Mouse (Mus musculus) Patski (cell line): ENCODE measurements around the gene Tppp. TPM values are rescaled to one million over a fixed set of nuclear protein-coding genes. Genes with fewer than 3 reads are reported as not detected.
A peak's percentile ranks its signal among the peaks of the same experiment; 100 is the strongest.

ENCODE experiments used
- ATAC-seq: fragments of 100-300 bp; one replicate; pipeline ENCODE4 v1.8.0; 2021
- CTCF ChIA-PET: fragments of 350-600 bp; sonication (Branson Sonifier 250); formaldehyde crosslinking; loops from one replicate; lab custom pipeline; 2022; ENCODE audit warnings: inconsistent platforms; lab: Charles Lee
- POLR2A ChIA-PET: fragments of 350-600 bp; sonication (Branson Sonifier 250); formaldehyde crosslinking; loops from one replicate; lab custom pipeline; 2022; ENCODE audit warnings: antibody characterized with exemption, inconsistent platforms; lab: Charles Lee
- DNase-seq: peaks from one replicate; pipeline ENCODE4 v3.0.0-alpha.2; 2011; ENCODE audit warnings: low read depth, low spot score
- H3K27me3 ChIP-seq: fragments of 371-371 bp; one replicate; pipeline ENCODE4 v1.5.1; 2021
- CTCF ChIP-seq: fragments of 100-300 bp; IDR thresholded peaks from one replicate; pipeline ENCODE4 v1.5.1; 2021
- in situ Hi-C: fragments of 300-500 bp; cut with MboI; formaldehyde crosslinking; loops from 3 replicates; pipeline ENCODE4 v1.11.1; 2018; ENCODE audit warnings: low pct_unique_long_range_greater_than_20kb, mixed read lengths
- polyA plus RNA-seq: library from polyadenylated mRNA; unstranded; gene quantifications from one replicate; pipeline ENCODE4 v1.2.3, GENCODE M21; 2021

Gene Tppp
- polyA plus RNA-seq = 0.08 TPM

DNA sequence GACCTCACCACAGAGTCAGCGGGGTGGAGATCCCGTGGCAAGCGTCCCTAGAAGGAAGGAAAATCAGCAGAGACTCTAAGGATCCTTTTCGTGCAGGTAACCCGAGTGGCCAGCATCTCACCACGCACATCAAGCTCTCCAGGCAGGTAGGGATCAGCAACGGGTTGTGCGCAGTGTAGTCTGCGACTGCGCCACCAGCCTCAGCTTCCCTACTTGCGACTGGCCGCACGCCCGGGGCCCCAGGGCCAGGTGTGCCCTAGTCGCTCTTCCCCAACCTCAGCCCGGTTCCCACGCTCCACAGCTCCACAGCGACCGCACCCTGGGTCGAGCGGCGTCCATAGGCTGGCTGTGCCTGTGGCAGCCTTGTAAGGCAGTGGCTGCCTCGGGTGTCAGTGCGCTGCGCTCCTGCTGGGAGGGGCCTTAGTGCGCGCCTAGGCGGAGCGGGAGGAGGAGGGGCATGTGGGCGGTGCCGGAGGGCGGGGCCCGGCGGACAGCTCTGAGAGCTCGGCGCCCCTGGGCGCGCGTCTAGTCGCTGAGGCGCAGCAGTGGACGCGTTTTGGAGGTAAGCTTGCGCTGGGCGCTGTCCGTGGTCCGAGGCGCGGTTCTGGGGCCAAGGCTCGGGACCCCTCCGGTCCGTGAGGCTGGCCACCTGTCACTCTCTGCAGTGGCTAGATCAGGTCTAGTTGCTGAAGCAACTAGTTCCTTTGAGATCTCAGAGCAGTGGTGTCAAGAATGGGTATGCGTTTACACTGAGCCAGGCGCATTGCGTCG is at the start of gene Tppp:
Gene Tppp (plus strand): TSS at position 460 of the 771 bp plus-strand sequence.
- in situ Hi-C loops = no loop called here
- DNase-seq (peak; percentile 13), ATAC-seq (peak; percentile 82)
- peaks cover 42% of the 10 kb centered on the region for H3K27me3 ChIP-seq
- ChIA-PET CTCF (no interaction called here), POLR2A (no interaction called here)
- TF ChIP-seq CTCF = no peak

DNA sequence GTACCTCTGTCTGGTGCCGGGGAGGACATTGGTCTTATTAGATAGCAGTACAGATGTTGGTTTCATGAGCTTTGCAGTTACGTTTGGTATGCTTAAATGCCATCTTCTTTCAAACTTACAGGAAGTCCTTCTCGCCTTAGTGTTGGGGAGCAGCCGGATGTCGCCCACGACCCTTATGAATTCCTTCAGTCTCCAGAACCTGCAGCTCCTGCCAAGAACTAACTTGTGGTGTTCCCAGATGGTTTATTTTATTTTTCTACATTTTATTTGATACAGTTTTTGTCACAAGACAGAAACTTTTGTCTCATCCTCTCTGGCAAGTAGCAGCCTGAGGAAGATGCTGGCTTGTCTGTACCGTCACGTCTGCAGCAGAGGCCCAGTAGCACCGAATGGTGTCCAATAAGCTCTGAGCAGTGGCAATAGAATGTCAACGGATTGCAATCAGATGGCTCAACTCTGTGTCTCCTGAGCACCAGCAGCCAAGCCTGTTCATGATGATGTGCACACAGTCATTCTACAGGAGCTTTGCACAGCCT is 49.0 kb upstream of the Tppp start:
- POLR2A ChIA-PET = no interaction called here
- in situ Hi-C loops = no loop called here
- no peak for ATAC-seq
- TF ChIP-seq CTCF = no peak
- CTCF ChIA-PET = interaction anchor here (1.9 kb wide), 1 partner anchor 11 kb away, joined by 6 read pairs; no protein-coding TSS in a partner anchor
- no peak for DNase-seq
- H3K27me3 ChIP-seq = no peaks in the 10 kb centered on the region

DNA sequence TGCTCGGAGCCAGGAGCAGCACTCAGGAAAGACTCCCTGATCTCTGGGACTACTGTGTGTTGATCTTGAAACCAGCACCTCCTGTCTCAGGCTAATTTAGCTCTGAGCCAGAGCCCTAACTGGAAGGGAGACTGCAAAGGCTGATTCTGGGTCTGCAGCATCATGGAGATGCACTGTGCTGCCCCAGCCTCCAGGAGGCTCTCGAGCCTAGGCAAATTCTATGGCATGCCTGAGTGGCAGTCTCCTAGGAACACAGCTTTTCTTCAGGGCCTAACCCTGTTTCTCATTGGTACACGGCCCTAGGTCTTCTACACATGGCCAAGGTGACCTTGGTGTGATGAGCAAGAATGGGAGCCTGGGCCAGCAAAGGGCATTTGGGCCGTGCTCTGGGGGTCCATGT is 48.0 kb upstream of the Tppp start:
- in situ Hi-C loops = no loop called here
- CTCF ChIA-PET = interaction anchor here (1.9 kb wide), 1 partner anchor 10 kb away, joined by 6 read pairs; no protein-coding TSS in a partner anchor
- TF ChIP-seq CTCF = no peak
- no peaks in the 10 kb centered on the region for H3K27me3 ChIP-seq
- POLR2A ChIA-PET = no interaction called here
- ATAC-seq (no peak), DNase-seq (no peak)

DNA sequence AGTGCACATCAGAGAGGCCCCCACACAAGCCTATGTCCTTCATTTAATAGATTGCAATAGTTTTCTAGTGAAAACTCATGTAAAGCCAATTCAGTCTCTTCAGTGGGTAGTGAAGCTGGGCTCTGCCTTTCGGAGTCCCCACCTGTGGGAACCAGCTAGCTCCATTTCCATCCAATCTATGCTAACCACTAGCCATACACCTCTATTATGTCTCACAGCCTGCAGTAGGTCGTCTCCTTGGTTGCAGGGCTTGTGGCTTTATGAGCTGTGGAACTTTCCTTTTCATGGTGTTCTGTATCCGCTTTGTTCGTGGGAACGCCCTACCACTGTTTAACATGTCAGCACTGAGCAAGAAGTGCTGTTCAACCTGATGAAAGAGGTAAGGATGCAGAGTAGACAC is 45.7 kb upstream of the Tppp start, which contains the start of gene Zdhhc11:
Gene Zdhhc11 (plus strand): TSS at position 301 of the 400 bp plus-strand sequence.
- no peaks in the 10 kb centered on the region for H3K27me3 ChIP-seq
- in situ Hi-C loops = no loop called here
- no peak for TF ChIP-seq CTCF
- ChIA-PET CTCF (no interaction called here), POLR2A (no interaction called here)
- ATAC-seq (no peak), DNase-seq (no peak)

DNA sequence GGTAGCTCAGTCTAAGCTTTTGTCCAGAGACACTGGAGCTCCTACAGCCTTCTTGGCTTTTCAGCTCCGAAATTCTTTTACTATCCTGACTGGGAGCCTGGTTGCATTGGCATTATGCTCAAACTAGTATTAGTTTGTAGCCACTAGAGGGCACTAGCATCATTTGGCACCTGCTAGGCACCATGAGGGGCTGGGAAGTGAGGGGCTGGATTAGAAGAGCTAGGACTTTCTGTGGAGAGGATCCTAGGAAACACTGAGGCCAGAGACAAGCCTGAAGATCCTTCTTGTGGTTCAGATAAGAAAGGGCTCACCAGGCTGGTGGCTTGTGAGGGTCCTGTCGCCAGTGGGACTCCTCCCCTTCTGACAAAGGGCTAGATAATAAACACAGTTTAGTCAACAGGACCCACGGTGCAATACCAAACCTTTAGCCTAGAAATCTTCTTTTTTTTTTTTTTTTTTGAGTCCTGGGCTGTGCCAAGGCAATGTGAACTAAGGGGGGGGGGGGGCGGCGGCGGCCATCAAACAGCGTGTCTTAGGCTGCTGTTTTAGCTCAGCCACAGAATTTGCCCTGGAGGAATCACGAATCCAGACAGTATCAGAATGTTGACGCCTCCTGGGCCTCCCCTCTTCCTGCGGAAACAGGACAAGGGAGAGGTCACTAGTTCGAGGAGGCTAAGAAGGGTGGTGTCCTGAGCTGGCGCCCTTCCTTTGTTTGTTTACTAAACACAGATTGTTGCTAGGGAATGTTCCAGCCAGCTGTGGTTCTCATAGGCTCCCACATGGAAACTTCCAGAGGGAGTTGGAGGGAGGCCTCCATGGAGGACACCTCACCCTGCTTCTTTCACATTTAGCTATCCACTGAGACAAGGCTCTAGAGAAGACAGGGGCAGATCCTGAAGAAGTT is 38.4 kb upstream of the Tppp start:
- no peak for DNase-seq
- peak; percentile 78 for TF ChIP-seq CTCF
- ATAC-seq = peak; percentile 54
- in situ Hi-C loops = loop anchor here (5.0 kb wide), 1 partner anchor 332 kb away; no protein-coding TSS in a partner anchor
- POLR2A ChIA-PET = interaction anchor here (0.7 kb wide), 1 partner anchor 23 kb away, joined by 3 read pairs; no protein-coding TSS in a partner anchor
- no peaks in the 10 kb centered on the region for H3K27me3 ChIP-seq
- CTCF ChIA-PET = interaction anchor here (0.7 to 2.0 kb wide), 20 partner anchors 9 to 330 kb away, joined by 3 to 10 read pairs (median 4); no protein-coding TSS in a partner anchor

DNA sequence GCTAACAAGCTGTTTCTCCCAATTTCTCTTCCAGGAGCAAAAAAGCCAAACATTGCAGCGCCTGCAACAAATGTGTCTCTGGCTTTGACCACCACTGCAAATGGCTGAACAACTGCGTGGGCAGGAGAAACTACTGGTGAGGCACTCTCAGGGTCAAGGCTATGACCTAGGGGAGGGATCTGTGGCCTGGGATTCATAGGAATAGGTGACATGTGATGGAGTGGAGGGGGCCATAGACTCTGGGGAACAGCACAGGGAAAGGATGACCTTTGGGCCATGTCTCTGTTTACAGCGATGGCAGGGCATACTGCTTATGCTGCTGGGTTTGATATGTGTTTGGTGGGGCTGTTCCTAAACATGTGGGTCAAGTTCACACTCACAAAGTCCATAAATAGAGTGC is 34.7 kb upstream of the Tppp start:
- DNase-seq (no peak), ATAC-seq (no peak)
- peaks cover 5% of the 10 kb centered on the region for H3K27me3 ChIP-seq
- POLR2A ChIA-PET = no interaction called here
- TF ChIP-seq CTCF = no peak
- in situ Hi-C loops = loop anchor here (5.0 kb wide), 1 partner anchor 328 kb away; no protein-coding TSS in a partner anchor
- CTCF ChIA-PET = no interaction called here

DNA sequence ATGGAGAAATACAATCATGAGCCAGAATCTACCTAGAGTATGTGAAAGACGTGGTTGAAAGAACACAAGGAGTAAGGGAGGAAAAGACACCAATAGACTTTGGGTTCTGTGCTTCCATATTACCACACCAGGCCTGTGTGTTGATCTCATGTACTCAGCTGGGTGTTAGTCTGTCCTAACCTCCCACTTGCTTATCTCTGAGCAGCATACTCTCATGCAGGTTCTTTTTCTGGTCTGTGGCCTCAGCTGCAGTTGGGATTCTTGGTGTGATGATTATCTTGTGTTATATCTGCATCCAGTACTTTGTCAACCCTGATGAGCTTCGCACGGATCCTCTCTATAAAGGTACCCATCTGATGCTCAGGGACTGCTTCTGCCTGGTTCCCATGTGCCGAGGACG is 32.3 kb upstream of the Tppp start:
- no peak for TF ChIP-seq CTCF
- in situ Hi-C loops = no loop called here
- H3K27me3 ChIP-seq = peaks cover 12% of the 10 kb centered on the region
- no peak for DNase-seq
- no peak for ATAC-seq
- CTCF ChIA-PET = no interaction called here
- POLR2A ChIA-PET = no interaction called here

DNA sequence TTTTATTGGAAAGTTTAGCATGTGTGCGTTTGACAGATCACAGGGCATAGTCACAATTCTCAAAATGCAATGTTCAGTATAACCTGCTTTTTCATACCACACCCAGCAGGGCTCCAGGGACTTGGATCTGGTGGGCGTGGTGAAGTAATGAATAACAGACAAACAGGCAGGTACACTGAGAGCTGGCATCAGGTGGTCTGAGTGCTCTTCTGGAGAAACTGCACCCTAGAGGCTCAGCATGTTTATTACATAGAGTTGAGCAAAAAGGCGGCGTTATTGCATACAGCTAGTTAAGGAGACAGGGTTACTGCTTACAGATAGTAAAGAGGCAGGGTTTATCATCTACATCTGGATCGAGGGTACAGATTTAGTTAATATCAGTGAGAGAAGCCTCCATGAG is 18.9 kb upstream of the Tppp start:
- in situ Hi-C loops = no loop called here
- DNase-seq = no peak
- CTCF ChIA-PET = interaction anchor here (1.4 kb wide), 1 partner anchor 21 kb away, joined by 3 read pairs; no protein-coding TSS in a partner anchor
- peaks cover 32% of the 10 kb centered on the region for H3K27me3 ChIP-seq
- no peak for TF ChIP-seq CTCF
- POLR2A ChIA-PET = no interaction called here
- no peak for ATAC-seq

DNA sequence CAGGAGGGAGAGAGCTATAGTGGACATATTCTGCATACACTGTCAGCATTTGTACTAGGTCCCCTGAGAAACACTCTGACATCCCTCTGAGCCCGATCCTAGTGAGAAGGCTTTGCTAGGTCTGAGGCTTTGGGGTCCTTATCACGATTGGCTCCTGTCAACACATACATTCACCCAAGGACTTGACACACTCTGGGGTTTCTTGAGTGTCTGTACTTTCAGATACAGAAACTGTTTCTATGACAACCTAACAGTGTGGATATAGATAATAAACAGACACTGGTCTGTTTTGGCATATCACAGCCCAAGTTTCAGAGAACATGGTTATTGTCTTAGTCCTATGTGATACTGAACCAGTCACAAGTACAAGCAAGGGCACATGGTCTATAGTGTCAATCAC is 18.4 kb upstream of the Tppp start:
- in situ Hi-C loops = no loop called here
- DNase-seq = no peak
- no peak for TF ChIP-seq CTCF
- CTCF ChIA-PET = interaction anchor here (1.4 kb wide), 1 partner anchor 21 kb away, joined by 3 read pairs; no protein-coding TSS in a partner anchor
- POLR2A ChIA-PET = no interaction called here
- no peak for ATAC-seq
- H3K27me3 ChIP-seq = peaks cover 35% of the 10 kb centered on the region

DNA sequence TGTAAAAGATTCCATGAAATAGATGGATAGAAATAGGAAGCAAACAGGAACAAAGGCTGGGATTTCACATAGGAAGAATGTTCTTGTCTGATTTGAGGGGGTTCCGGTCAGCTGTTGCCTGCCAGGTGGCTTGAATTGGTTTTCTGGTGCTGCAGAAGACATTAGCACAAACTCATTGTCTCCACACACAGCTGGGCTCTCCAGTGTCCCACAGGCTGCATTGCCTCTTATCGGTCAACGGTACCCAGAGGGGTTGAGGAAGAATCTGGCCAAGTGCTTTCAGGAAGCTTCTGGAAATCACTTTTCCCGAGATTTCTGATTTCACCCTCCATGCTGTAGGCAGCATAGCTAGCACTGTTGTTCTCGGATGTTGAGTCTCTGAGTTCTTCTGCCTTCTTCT is 17.9 kb upstream of the Tppp start:
- no peak for DNase-seq
- in situ Hi-C loops = no loop called here

More for the DNA sequence above, 17.9 kb upstream of the Tppp start:
- no peak for ATAC-seq
- H3K27me3 ChIP-seq = peaks cover 35% of the 10 kb centered on the region
- ChIA-PET CTCF (interaction anchor here (1.4 kb wide), 1 partner anchor 21 kb away, joined by 3 read pairs; no protein-coding TSS in a partner anchor), POLR2A (no interaction called here)
- no peak for TF ChIP-seq CTCF
